Mouse (Mus musculus) yolk sac, embryonic 10.5 days (tissue): ENCODE measurements around the gene Sardh.
A peak's percentile ranks its signal among the peaks of the same experiment; 100 is the strongest.

ENCODE experiments used
- DNase-seq: peaks from one replicate; pipeline ENCODE4 v3.0.0-alpha.2; 2017; ENCODE audit warnings: low spot score

Gene Sardh

DNA sequence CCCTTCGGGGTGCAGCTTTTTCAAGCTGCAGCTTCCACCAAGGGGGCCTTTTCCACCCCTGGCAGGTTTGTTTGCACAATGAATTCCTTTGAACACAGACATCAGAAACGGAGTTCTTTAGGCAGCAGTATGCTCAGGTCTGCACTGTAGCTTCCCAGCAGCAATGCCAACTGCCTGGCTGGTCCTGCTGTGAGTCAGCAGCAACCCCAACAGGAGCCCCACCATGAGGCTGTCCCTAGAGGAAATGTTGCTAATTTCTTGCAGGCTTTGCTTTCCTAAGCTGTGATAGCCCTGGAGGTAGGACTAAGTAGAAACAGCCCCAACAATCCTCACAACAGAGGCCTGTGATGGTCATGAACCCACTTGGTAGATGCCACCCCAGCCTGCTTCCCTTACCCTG is 81.1 kb downstream of the Sardh start:
- DNase-seq, result no peak

GRCm38 (mm10) chr2:27166074-27166473 is 82.1 kb downstream of the Sardh start:
- no peak for DNase-seq

- no peak for DNase-seq
Observed at GRCm38 (mm10) chr2:27164796-27165590, 83.1 kb downstream of the Sardh start, which contains the start of gene Dbh. Gene Dbh (plus strand): TSS chr2:27165233.

GRCm38 (mm10) chr2:27163851-27164250 is 84.3 kb downstream of the Sardh start:
- DNase-seq, result no peak

DNA sequence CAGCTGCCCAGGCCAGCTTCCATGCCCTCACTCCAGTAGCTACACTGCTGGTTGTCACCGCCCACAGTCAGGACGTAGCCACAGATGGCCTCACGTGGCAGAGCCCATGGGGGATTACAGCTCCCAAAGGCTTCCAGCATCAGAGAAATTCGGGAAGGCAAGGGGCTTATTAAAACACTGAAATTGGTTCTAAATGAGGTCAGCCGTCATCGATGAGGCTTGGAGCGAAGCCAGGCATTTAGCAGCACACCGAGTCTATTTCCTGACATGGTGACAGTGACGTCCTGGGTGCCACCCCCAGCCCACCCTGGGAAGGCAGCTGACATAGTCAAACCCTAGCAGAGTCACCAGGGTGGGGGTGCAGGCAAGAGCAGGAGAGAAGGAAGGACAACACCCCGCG is 85.5 kb downstream of the Sardh start:
- no peak for DNase-seq

GRCm38 (mm10) chr2:27161526-27161925 is 86.6 kb downstream of the Sardh start:
- DNase-seq, result no peak

- DNase-seq, result no peak
Observed at GRCm38 (mm10) chr2:27156596-27156995, 91.5 kb downstream of the Sardh start.

DNA sequence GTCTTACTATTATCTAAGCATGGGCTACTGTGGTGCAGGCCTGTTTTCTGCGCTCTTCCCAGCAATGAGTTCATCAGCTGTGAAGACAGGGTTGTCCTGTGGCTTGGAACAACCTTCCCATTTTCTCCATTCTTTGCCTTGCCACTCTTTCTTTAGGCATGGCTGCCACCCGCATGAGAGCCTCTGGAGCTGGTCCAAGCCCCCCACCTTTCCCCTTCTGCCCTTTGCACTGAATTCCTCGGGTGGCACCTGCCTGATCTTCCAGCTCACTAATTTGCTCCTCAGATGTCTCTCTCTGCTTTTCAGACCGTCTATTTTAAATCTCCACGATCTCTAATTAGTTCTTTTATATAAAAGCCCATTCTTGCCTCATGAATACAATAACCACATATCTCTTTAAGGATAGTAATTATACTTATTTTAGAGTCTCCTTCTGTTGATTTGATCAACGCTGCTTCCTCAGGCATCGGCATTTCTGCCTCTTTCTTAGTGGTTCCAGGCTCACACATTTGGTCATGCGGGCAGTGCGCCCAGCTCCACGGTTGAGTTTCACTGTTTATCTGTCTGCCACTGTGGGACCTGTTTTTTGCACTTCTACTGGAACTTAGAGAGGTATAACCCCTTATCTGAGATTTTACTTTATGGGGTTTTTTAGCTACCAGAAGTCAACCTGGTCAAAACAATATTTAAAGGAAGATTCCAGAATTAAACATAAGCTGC is 93.5 kb downstream of the Sardh start:
- no peak for DNase-seq

- no peak for DNase-seq
Observed at GRCm38 (mm10) chr2:27149457-27149856, 98.7 kb downstream of the Sardh start.

DNA sequence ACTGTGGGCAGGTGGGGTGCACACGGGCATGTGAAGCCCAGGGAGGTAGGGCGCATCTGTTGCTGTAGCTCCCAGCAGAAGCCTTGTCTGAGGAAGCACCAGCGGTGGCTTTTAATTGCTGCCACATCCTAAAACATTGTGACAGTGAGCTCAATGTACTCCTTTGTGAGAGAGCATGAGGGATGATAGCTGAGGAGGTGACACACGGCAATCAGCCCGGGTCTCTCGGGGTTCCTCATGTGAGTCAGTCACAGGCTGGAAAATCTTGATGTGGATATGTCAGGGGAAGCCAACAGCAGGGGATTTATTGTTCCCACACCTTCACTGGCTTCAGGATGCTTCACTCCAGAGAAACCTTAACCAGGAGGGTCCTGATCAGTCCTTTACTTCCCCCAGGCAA is 101.3 kb downstream of the Sardh start:
- no peak for DNase-seq

GRCm38 (mm10) chr2:27144957-27145356 is 103.2 kb downstream of the Sardh start:
- DNase-seq, result no peak

GRCm38 (mm10) chr2:27141950-27142693 is 106.0 kb downstream of the Sardh start, which contains the start of gene Fam163b:
Gene Fam163b (minus strand): TSS chr2:27142491.
- DNase-seq, result peak; percentile 53
